Mouse (Mus musculus) cerebellum, postnatal 10 days (tissue): Measurements from ENCODE around the gene Hif1an.

Source experiments
- DNase-seq, 2 experiments: peaks; one replicate each; pipeline ENCODE4 v3.0.0; 2021; ENCODE audit warnings: mixed read lengths in 2 of 2

Hif1an gene

GRCm38 (mm10) chr19:44567763-44568162 lies 5.1 kb downstream of the Hif1an start:
- no peak for DNase-seq

DNA sequence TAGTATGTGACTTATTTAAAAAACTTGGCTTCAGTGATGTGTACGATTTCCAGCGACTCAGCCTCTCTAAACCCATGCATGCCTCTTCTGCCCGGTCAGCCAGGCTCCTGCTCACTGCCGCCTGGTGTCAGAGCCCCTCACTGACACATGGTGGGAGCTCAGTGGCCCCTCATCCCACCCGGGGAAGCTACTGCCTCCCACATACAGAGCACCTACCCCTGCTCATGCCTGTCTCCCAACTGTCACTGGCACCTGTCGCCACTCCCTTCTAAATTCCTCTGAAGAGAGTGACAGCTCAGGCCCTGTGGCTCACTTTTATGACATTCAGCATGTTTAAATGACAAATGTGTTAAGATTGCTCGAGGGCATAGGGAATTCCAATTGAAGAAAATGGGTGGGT lies 13.6 kb downstream of the Hif1an start:
- DNase-seq, result no peak

- DNase-seq, result no peak
Measured at GRCm38 (mm10) chr19:44578038-44578437, 15.4 kb downstream of the Hif1an start.

- DNase-seq, result no peak
Measured at GRCm38 (mm10) chr19:44582103-44582502, 19.5 kb downstream of the Hif1an start.

GRCm38 (mm10) chr19:44582638-44583309 lies 20.1 kb downstream of the Hif1an start:
- peak; percentile 97 to 98 for DNase-seq

DNA sequence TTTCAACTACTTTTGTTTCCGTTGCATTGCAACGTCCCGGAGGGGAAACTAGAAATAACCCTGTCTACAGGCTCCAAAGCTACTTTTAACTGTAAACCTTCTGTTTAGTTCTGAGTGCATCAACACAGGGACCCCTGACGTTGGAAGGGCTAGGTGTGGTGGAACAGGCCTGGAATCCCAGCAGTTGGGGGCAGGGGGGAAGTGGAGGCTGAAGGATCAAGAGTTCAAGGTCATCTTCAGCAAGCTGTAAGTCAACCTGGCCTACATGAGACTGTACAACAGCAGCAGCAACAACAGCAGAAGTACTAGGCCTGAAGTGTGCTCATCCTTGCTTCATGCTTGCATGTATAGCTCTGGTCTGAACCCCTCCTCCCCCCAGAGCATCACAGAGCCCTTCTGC lies 25.4 kb downstream of the Hif1an start:
- DNase-seq, result no peak

- DNase-seq, result no peak
Measured at GRCm38 (mm10) chr19:44589591-44590223, 27.1 kb downstream of the Hif1an start.

GRCm38 (mm10) chr19:44590992-44591391 lies 28.3 kb downstream of the Hif1an start:
- DNase-seq, result no peak

DNA sequence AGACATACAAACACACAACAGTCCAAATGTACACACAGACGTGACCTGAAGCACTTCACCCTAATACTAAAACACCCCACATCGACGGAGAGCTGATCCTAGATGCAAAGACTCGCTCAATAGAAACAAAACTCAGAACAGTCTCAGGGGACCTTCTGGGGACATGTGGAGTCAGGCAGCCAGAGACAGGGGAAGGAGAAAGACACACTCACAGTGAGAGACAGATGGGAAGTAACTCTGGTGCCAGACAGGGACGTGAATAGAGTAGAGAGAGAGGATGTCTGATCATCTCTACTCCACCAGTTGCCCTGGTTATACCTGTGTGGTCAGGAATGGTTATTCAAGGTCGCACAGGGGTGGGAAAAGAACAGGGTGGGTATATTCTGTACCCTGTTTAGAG lies 29.0 kb downstream of the Hif1an start:
- no peak for DNase-seq

GRCm38 (mm10) chr19:44594180-44594579 lies 31.5 kb downstream of the Hif1an start:
- no peak for DNase-seq

DNA sequence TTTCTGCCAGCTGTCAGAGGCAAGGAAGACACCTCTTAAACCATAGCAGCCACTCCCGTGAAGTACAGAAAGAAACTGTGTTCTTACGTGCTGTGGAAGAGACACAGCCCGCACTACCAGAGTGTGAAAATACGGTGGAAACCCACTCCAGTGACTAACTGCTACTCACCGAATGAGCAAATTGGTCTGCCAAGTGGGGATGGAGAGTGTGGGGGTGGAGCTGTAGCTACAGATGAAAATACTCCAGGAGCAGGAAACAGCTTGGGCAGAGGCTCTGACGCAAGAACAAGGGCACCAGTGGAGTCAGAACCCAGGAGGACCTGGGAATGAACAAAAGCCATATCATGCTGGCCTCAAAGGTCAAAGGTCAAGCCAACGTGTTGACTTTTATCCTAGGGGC lies 55.5 kb downstream of the Hif1an start:
- DNase-seq, result no peak
